Mouse (Mus musculus) T-helper 2 cell (primary cell): ENCODE measurements around the gene Gm10799.

Experiments
- in situ Hi-C: fragments of 300-600 bp; cut with MboI, MseI; formaldehyde crosslinking; loops from one replicate; pipeline ENCODE4 v1.15.1; 2025; ENCODE audit warnings: high pct_unique_total_duplicates

Gene Gm10799

GRCm38 (mm10) chr2:104023096-104023495 is 45.3 kb downstream of the Gm10799 start:
- in situ Hi-C loops = no loop called here
